Mouse (Mus musculus): ENCODE results near the gene Lrrc61. TPM values are rescaled to one million over a fixed set of nuclear protein-coding genes. Genes with fewer than 3 reads are reported as not detected.
"Not testable (repeated sequence)": the region's sequence is repeated elsewhere in the genome, so short reads cannot be mapped to it uniquely, and the experiment has no call there.

Gene Lrrc61
- 35.3 and 36.5 TPM in 2 replicates for polyA plus RNA-seq (2012; rRNA removed)

GRCm38 (mm10) chr6:48554280-48555103, at the start of gene Lrrc61:
Gene Lrrc61 (plus strand): TSS chr6:48554796.
- WGBS, result under 1% methylated on average over 39 of the region's 39 CpGs
- Histone ChIP-seq H3K4me1 (ENCODE audit: control insufficient read depth, insufficient read depth, low read length) (peaks cover 13% of the 10 kb centered on the region), H3K27me3 (replicated peaks; ENCODE audit: control insufficient read depth, insufficient read depth, low read length) (no peaks in the 10 kb centered on the region), H3K36me3 (ENCODE audit: control insufficient read depth, insufficient read depth, low read length) (no peaks in the 10 kb centered on the region), H3K27ac (ENCODE audit: insufficient read depth, low read depth, low read length) (peak within 1 kb of the TSS; percentile 99), H3K4me3 (ENCODE audit: insufficient read depth, low read depth, low read length) (peak within 1 kb of the TSS; percentile 64)
- TF ChIP-seq POLR2A (IDR thresholded peaks at IDR 0.05; ENCODE audit: low read depth, low read length), result peak; percentile 37
- no peak for TF ChIP-seq CTCF (conservative IDR thresholded peaks at IDR 0.05; ENCODE audit: insufficient read depth, insufficient read length, low read depth, low read length)
- peak; percentile 99 for DNase-seq

GRCm38 (mm10) chr6:48508087-48508486, 46.5 kb upstream of the Lrrc61 start:
- DNase-seq, result no peak
- Histone ChIP-seq H3K27ac (ENCODE audit: insufficient read depth, low read depth, low read length) (no peak overlapping the region), H3K4me1 (ENCODE audit: control insufficient read depth, insufficient read depth, low read length) (0 out of 2 replicates have a peak, but pooled peaks cover 6% of the 10 kb centered on the region), H3K36me3 (ENCODE audit: control insufficient read depth, insufficient read depth, low read length) (no peaks in the 10 kb centered on the region; the same call in 1 of the 2 replicates), H3K27me3 (replicated peaks; ENCODE audit: control insufficient read depth, insufficient read depth, low read length) (no peaks in the 10 kb centered on the region), H3K4me3 (ENCODE audit: insufficient read depth, low read depth, low read length) (no peak overlapping the region)
- 64% methylated on average over 4 of the region's 4 CpGs for WGBS
- TF ChIP-seq POLR2A (IDR thresholded peaks at IDR 0.05; ENCODE audit: low read depth, low read length) (no peak), CTCF (conservative IDR thresholded peaks at IDR 0.05; ENCODE audit: insufficient read depth, insufficient read length, low read depth, low read length) (no peak)

GRCm38 (mm10) chr6:48510426-48510825, 44.2 kb upstream of the Lrrc61 start:
- WGBS, result 88% methylated on average over 4 of the region's 4 CpGs
- H3K27me3 ChIP-seq (replicated peaks; ENCODE audit: control insufficient read depth, insufficient read depth, low read length), result no peaks in the 10 kb centered on the region
- no peak for DNase-seq
- TF ChIP-seq POLR2A (IDR thresholded peaks at IDR 0.05; ENCODE audit: low read depth, low read length), result no peak
- no peak for TF ChIP-seq CTCF (conservative IDR thresholded peaks at IDR 0.05; ENCODE audit: insufficient read depth, insufficient read length, low read depth, low read length)
- H3K36me3 ChIP-seq (ENCODE audit: control insufficient read depth, insufficient read depth, low read length), result no peaks in the 10 kb centered on the region; the same call in 1 of the 2 replicates
- H3K4me3 ChIP-seq (ENCODE audit: insufficient read depth, low read depth, low read length), result no peak overlapping the region
- no peaks in the 10 kb centered on the region for H3K4me1 ChIP-seq (ENCODE audit: control insufficient read depth, insufficient read depth, low read length)
- no peak overlapping the region for H3K27ac ChIP-seq (ENCODE audit: insufficient read depth, low read depth, low read length)

DNA sequence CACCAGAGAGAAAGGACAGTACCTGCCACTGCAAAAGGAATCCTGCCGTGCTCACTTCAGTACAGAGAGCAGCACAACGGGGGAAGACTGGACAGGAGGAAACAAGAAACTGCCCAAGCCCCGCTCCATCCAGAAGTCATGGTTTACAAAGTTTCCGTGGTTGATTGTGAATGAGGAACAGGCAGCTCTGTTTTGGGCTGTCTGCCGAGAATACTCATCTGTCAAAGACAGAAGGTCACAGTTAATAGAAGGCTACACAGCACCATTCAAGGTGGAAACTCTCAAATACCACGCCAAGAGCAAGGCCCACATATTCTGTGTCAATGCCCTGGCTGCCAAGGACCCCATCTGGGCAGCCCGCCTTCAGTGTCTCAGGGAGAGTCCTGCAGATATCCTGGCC, 42.7 kb upstream of the Lrrc61 start:
- whole genome bisulfite sequencing, result 88% methylated on average over 7 of the region's 7 CpGs
- no peak for TF ChIP-seq CTCF (conservative IDR thresholded peaks at IDR 0.05; ENCODE audit: insufficient read depth, insufficient read length, low read depth, low read length)
- TF ChIP-seq POLR2A (IDR thresholded peaks at IDR 0.05; ENCODE audit: low read depth, low read length), result no peak
- H3K36me3 ChIP-seq (ENCODE audit: control insufficient read depth, insufficient read depth, low read length), result no peaks in the 10 kb centered on the region; the same call in 1 of the 2 replicates
- no peak overlapping the region for H3K4me3 ChIP-seq (ENCODE audit: insufficient read depth, low read depth, low read length)
- H3K27ac ChIP-seq (ENCODE audit: insufficient read depth, low read depth, low read length), result no peak overlapping the region
- H3K4me1 ChIP-seq (ENCODE audit: control insufficient read depth, insufficient read depth, low read length), result no peaks in the 10 kb centered on the region
- DNase-seq, result no peak
- no peaks in the 10 kb centered on the region for H3K27me3 ChIP-seq (replicated peaks; ENCODE audit: control insufficient read depth, insufficient read depth, low read length)

GRCm38 (mm10) chr6:48524882-48525281, 29.7 kb upstream of the Lrrc61 start:
- not testable (repeated sequence) for H3K27ac ChIP-seq (ENCODE audit: insufficient read depth, low read depth, low read length); H3K27me3 ChIP-seq (replicated peaks; ENCODE audit: control insufficient read depth, insufficient read depth, low read length); H3K4me3 ChIP-seq (ENCODE audit: insufficient read depth, low read depth, low read length); H3K36me3 ChIP-seq (ENCODE audit: control insufficient read depth, insufficient read depth, low read length); DNase-seq; H3K4me1 ChIP-seq (ENCODE audit: control insufficient read depth, insufficient read depth, low read length)
- 94% methylated on average over 16 of the region's 16 CpGs for WGBS

- Histone ChIP-seq H3K4me3 (ENCODE audit: insufficient read depth, low read depth, low read length) (no peak overlapping the region), H3K27me3 (replicated peaks; ENCODE audit: control insufficient read depth, insufficient read depth, low read length) (no peaks in the 10 kb centered on the region), H3K4me1 (ENCODE audit: control insufficient read depth, insufficient read depth, low read length) (no peaks in the 10 kb centered on the region), H3K27ac (ENCODE audit: insufficient read depth, low read depth, low read length) (no peak overlapping the region), H3K36me3 (ENCODE audit: control insufficient read depth, insufficient read depth, low read length) (no peaks in the 10 kb centered on the region)
- no peak for DNase-seq
- TF ChIP-seq CTCF (conservative IDR thresholded peaks at IDR 0.05; ENCODE audit: insufficient read depth, insufficient read length, low read depth, low read length) (no peak), POLR2A (IDR thresholded peaks at IDR 0.05; ENCODE audit: low read depth, low read length) (no peak)
- WGBS, result 94% methylated on average over 9 of the region's 9 CpGs
Measured at GRCm38 (mm10) chr6:48527901-48528300, 26.7 kb upstream of the Lrrc61 start.

DNA sequence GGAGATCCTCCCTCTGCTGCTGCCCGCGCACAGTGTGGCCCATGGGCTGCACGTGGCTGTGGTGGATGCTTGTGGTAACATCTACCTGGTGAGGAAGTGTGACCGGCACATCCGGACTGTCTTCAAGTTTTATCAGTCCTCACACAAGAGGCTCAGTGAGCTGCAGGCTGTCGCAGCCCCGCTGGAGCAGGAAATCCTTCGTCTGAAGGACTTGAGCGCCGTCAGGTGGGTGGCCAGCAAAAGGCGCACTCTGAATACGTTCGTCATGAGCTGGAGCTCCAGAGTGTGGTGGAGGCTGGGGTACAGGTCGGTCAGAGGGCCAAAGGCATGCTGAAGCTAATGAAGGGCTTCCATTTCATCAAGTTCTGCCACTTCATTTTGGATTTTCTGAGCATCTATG, 25.3 kb upstream of the Lrrc61 start:
- H3K27ac ChIP-seq (ENCODE audit: insufficient read depth, low read depth, low read length), result no peak overlapping the region
- H3K4me1 ChIP-seq (ENCODE audit: control insufficient read depth, insufficient read depth, low read length), result no peaks in the 10 kb centered on the region
- no peak for TF ChIP-seq CTCF (conservative IDR thresholded peaks at IDR 0.05; ENCODE audit: insufficient read depth, insufficient read length, low read depth, low read length)
- no peak for TF ChIP-seq POLR2A (IDR thresholded peaks at IDR 0.05; ENCODE audit: low read depth, low read length)
- no peak for DNase-seq
- no peaks in the 10 kb centered on the region for H3K36me3 ChIP-seq (ENCODE audit: control insufficient read depth, insufficient read depth, low read length)
- 78% methylated on average over 14 of the region's 14 CpGs for WGBS
- no peaks in the 10 kb centered on the region for H3K27me3 ChIP-seq (replicated peaks; ENCODE audit: control insufficient read depth, insufficient read depth, low read length)
- H3K4me3 ChIP-seq (ENCODE audit: insufficient read depth, low read depth, low read length), result no peak overlapping the region
